Mouse (Mus musculus): ENCODE measurements around the gene Slc35f2.

Gene Slc35f2

DNA sequence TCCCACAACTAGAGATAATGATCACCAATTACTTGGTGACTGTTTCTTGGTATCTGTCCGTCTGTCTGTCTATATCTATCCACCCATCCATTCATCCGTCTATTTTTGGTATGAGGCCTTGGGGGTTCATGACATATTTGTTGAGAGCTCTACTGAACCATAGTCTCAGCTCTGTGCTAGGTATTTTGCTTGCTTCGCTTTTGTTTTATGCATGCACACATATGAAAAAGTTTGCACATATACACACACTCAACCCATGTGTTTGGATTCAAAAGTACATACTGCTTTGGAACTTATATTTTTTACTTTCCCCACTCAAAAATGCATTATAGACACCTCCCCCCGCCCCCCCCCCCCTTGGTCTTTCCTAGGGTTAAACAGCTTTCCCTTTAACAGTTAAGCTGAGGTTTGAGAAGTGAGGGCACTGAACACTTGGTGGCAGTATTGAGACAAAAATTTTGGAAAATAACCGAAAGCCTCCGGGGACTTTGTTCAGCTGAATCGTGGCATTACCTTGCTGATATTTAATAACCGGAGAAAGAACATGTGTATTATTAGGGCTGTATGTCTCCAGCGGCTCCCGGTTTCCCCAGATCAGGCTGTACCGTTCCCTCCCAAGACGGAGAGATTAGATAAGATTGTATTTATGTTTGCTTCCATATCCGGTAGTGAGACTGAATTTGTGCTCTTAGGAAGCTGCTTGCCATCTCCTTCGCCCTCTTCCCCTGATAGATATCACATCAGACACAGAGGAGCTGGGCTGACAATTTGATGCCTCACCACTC, 57.9 kb downstream of the Slc35f2 start:
- CTCF ChIA-PET = no interaction called here

GRCm38 (mm10) chr9:53829866-53830209, 58.5 kb downstream of the Slc35f2 start:
- CTCF ChIA-PET = no interaction called here

- CTCF ChIA-PET = no interaction called here
Measured at GRCm38 (mm10) chr9:53835039-53835438, 63.7 kb downstream of the Slc35f2 start.

- CTCF ChIA-PET = no interaction called here
Measured at GRCm38 (mm10) chr9:53835976-53836375, 64.6 kb downstream of the Slc35f2 start.

DNA sequence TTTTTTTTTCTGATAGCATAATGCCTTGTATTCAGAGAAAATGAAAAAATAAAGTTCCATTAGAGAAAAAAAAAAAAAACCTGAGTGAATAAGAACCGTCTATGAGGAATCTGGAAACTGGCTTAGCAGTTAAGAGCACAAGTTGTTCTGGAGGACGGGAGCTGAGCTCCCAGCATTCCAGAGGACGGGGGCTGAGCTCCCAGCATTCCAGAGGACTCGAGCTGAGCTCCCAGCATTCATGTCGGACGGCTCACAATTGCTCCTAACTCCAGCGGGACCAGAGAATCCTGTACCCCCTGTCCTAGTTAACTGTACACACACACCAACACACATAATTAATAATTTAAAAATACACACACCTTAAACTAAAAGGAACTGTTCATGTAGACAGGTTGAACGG, 67.5 kb downstream of the Slc35f2 start:
- CTCF ChIA-PET = interaction anchor here (0.7 to 1.1 kb wide), 2 partner anchors 12 to 18 kb away, joined by 7 to 8 read pairs; no protein-coding TSS in a partner anchor

DNA sequence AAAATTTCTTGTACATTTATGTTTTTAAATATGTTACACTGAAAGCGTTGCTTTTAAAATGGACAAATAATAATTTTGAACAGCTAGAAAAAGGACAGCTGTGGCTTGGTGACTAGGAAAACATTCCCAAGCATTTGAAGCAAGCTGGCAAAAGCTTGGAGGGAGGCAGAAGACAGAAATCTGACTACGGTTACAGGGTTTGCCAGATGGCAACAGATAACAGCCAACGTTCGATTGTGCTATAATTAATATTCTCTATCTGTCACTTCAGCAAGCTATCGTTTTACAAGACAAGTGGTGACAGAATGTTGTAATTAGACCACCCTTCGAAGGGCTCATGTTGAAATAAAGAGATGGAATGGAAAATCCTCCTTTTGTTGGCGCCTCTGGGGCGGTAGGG, 77.2 kb downstream of the Slc35f2 start:
- CTCF ChIA-PET = no interaction called here

DNA sequence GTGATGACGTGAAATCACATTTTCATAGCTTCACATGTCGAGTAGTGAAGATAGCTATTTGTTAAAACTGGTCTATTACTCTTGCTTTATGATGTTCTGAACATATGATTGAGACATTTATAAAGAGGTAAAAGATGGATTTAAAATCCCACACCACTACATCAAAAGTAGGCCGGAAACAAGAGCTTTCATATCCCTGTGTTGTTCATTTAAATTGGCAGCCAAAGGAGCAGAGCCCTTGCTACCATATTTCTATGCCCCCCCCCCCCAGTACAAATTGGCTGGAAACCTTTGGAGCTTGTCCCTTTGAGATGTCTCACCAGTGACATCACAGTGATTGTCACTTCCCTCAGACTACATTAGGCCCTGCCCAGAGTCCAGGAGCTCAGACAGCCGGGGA, 78.5 kb downstream of the Slc35f2 start, which contains the start of gene Sln:
Sln (plus strand) TSS at position 301 of the 400 bp plus-strand sequence.
- CTCF ChIA-PET = no interaction called here

GRCm38 (mm10) chr9:53852158-53852557, 80.8 kb downstream of the Slc35f2 start:
- CTCF ChIA-PET = no interaction called here

GRCm38 (mm10) chr9:53853672-53854071, 82.3 kb downstream of the Slc35f2 start:
- CTCF ChIA-PET = no interaction called here

DNA sequence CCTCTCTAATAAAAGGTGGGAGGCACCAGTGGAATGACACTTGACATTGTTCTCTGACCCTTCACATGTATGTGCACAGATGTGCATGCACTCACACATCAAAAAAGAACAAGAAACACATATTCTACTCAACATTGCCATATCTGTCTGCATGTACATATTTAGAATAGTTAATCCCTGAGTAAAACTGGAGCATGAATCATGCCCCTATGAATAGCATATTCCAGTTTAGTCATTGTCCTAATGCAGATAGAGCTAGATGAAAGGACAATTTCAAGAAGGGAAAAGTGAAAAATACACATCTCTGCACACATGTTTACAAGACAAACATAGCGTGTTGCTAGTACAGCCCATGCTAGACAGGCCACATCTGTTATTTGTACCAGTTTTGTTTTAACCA, 83.2 kb downstream of the Slc35f2 start:
- CTCF ChIA-PET = no interaction called here

GRCm38 (mm10) chr9:53857864-53858263, 86.5 kb downstream of the Slc35f2 start:
- CTCF ChIA-PET = no interaction called here

Data from spleen, embryonic (tissue).